Mouse (Mus musculus) cerebellum, adult 18-20 months (tissue): ENCODE measurements around the gene Nfkb1.

Source experiments
- DNase-seq, 2 experiments: peaks; one replicate each; pipeline ENCODE4 v3.0.0; 2021

The Nfkb1 gene

GRCm38 (mm10) chr3:135667084-135667483, 24.3 kb downstream of the Nfkb1 start:
- DNase-seq, result no peak

- DNase-seq, result no peak
Measured at GRCm38 (mm10) chr3:135665777-135666259, 25.5 kb downstream of the Nfkb1 start.

GRCm38 (mm10) chr3:135662139-135662864, 29.0 kb downstream of the Nfkb1 start:
- DNase-seq, result no peak

GRCm38 (mm10) chr3:135661707-135662106, 29.6 kb downstream of the Nfkb1 start:
- no peak for DNase-seq

GRCm38 (mm10) chr3:135658540-135659097, 32.7 kb downstream of the Nfkb1 start:
- DNase-seq, result no peak

GRCm38 (mm10) chr3:135656156-135656555, 35.2 kb downstream of the Nfkb1 start:
- no peak for DNase-seq

- DNase-seq, result peak in 1 of 2 experiments; percentile 16
Measured at GRCm38 (mm10) chr3:135650773-135651555, 40.4 kb downstream of the Nfkb1 start.

GRCm38 (mm10) chr3:135649809-135650208, 41.5 kb downstream of the Nfkb1 start:
- DNase-seq, result no peak

- DNase-seq, result no peak
Measured at GRCm38 (mm10) chr3:135648501-135648900, 42.8 kb downstream of the Nfkb1 start.

- peak; percentile 20 to 23 for DNase-seq
Measured at GRCm38 (mm10) chr3:135646622-135647021, 44.7 kb downstream of the Nfkb1 start.

- DNase-seq, result no peak
Measured at GRCm38 (mm10) chr3:135644971-135645370, 46.4 kb downstream of the Nfkb1 start.

- DNase-seq, result no peak
Measured at GRCm38 (mm10) chr3:135641623-135641915, 49.8 kb downstream of the Nfkb1 start.

- DNase-seq, result no peak
Measured at GRCm38 (mm10) chr3:135640856-135641622, 50.3 kb downstream of the Nfkb1 start.

- no peak for DNase-seq
Measured at GRCm38 (mm10) chr3:135640203-135640602, 51.1 kb downstream of the Nfkb1 start.

GRCm38 (mm10) chr3:135637592-135637991, 53.8 kb downstream of the Nfkb1 start:
- DNase-seq, result no peak

GRCm38 (mm10) chr3:135636454-135636853, 54.9 kb downstream of the Nfkb1 start:
- DNase-seq, result no peak

- no peak for DNase-seq
Measured at GRCm38 (mm10) chr3:135635646-135636434, 55.5 kb downstream of the Nfkb1 start.

- DNase-seq, result no peak
Measured at GRCm38 (mm10) chr3:135635030-135635429, 56.3 kb downstream of the Nfkb1 start.

GRCm38 (mm10) chr3:135634275-135634674, 57.1 kb downstream of the Nfkb1 start:
- DNase-seq, result no peak

- DNase-seq, result no peak
Measured at GRCm38 (mm10) chr3:135631856-135632255, 59.5 kb downstream of the Nfkb1 start.

- DNase-seq, result peak; percentile 41 to 46
Measured at GRCm38 (mm10) chr3:135631096-135631457, 60.3 kb downstream of the Nfkb1 start.

GRCm38 (mm10) chr3:135630430-135631095, 60.8 kb downstream of the Nfkb1 start:
- DNase-seq, result peak; percentile 28 to 29
